Mouse (Mus musculus) lung, postnatal 14 days (tissue): Measurements from ENCODE around the gene Tusc2.

Source experiments
- DNase-seq: peaks from one replicate; pipeline ENCODE4 v3.0.0; 2021

Gene Tusc2

GRCm38 (mm10) chr9:107612191-107612944, 49.3 kb downstream of the Tusc2 start:
- DNase-seq, result peak; percentile 100

DNA sequence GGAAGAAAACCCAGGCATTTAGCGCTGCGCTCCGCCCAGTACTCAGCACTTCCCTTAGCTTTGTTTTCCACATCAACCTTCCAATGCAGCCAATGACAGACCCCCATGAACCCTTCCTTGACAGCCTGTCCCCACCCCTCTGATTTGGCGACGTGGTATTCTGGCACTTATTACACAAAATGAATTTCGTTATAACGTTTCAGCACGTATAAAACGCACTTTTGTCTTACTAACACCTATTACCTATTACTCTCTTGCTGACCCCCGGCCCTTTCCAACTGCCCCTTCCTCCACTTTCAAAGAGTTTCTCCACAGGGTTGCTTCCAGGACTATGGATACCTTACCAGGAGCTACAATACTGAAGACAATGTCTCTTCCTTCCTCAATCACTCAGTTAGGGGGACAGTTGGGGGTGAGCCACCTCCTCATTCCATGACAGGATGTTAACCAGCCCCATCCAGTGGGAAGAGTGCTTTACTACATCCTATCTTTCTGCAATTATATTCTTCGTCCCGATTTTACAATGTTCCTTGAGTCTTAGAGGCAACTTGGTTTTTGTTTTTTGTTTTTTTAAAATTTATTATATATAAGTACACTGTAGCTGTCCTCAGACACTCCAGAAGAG, 50.0 kb downstream of the Tusc2 start:
- DNase-seq, result no peak

GRCm38 (mm10) chr9:107615035-107615434, 52.0 kb downstream of the Tusc2 start:
- DNase-seq, result no peak
